Mouse (Mus musculus): ENCODE results near the gene Dnajc5.

- TF ChIP-seq POLR2A (IDR thresholded peaks at IDR 0.05; ENCODE audit: borderline replicate concordance, insufficient read depth, low read length) (no peak), CTCF (IDR thresholded peaks at IDR 0.05; ENCODE audit: borderline replicate concordance, insufficient read depth, low read depth, low read length) (no peak)
Measured at GRCm38 (mm10) chr2:181573961-181574360, 53.7 kb downstream of the Dnajc5 start.

Data from cerebellum, adult 2 months (tissue).